Mouse (Mus musculus) liver, embryonic 14.5 days (tissue): ENCODE results near the gene A630095N17Rik.

Experiments
- CTCF ChIP-seq: IDR thresholded peaks from 2 replicates; pipeline ENCODE4 v1.5.1; 2016; ENCODE audit warnings: antibody characterized with exemption, low read depth, control low read depth
- EP300 ChIP-seq: IDR thresholded peaks from 2 replicates; pipeline ENCODE4 v1.6.1; 2016; ENCODE audit warnings: antibody characterized with exemption, low read depth

DNA sequence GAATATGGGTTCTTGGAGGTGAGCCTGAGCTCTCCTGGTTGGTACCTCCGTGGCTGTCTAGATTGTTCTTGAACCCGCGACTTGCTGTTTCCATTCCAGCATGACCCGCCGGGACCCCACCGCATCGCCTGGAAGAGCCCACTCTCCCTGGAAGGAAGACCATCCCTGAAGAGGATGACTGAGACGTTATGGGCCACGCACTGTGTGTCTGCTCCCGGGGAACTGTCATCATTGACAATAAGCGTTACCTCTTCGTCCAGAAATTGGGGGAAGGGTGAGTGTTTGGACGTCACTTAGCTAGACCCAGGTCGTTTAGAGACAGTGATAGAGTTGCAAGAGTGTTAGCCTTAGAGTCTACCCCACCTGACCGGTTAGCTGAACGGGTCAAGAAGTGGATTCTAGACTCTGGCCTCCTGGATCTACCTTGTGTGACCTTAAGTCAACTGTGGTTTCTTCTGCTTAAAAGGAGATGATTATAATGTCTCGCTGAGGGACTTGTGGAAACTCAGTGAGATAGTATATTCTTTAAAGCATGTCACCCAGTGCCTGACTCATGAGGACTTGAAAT, 20.7 kb downstream of the A630095N17Rik start:
- no peak for TF ChIP-seq CTCF
- TF ChIP-seq EP300, result no peak
